Mouse (Mus musculus): Measurements from ENCODE around the gene Ephb2.

Ephb2 gene

DNA sequence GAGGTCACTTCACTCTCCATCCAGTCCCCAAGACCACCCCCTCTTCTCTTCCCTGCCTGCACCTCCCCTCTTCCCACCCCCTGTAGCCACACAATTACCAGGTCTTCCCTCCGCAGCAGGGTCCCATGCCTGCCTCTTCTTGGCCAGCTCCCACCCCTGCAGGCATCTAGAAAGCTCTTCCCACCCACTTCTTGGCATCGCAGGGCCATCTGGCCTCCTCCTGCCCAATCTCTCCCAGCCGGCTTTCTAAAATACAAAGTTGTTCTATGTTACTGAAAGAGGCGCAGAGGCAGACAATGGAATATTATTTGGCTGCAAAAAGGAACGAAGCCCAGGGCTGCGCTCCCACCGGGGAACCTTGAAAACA lies 136.7 kb downstream of the Ephb2 start:
- no peak for DNase-seq (ENCODE audit: low read depth)

DNA sequence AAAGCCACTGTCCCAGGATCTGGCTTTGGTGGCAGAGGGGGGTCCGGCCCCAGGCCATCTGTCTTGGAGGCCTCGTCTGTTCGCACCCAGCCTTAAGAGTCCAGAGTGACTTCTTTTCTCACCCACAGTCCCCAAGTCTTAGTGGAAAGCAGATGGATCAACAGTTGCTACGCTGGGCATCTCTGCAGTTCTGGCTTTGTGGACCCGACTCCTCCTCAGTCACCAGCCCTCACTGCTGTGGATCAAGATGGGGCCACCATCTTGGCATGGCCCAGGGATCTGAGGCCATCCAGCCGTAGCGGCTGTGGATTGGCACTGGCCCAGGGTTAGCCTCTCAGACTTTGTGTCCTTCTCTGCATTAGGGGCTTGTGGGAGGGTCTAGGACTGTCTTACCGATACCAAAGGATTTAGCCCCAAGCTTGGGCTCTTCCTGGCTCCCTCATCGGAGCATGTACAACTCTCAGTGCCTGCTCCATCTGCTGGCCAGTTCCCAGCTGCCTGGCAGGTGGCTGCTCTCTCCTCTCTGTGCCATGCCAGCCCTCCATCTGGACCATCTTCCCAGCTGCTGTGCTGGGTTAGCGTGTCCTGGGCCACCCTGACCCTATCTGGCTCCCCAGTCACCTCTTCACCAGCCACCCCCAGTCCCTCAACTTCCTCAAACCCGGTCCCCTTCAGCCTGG lies 137.2 kb downstream of the Ephb2 start:
- DNase-seq (ENCODE audit: low read depth): no peak

DNA sequence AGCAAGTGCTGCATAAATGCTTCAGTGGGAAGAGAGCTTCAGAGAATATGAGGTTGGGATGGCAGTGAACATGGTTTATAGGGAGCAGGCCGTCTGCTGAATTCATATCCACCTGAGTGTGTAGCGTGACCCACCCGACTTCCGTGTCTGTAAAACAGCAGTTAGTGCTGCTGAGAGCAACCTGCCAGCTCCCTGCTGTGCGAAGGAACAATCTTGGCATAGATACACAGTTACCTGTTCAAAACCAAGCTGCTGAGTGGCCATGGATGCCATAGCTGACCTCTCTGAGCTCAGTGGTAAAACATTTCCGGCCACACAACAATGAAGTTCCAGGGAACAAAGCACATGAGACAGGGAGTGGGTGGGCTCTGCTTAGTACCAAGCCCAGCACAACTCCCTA lies 138.5 kb downstream of the Ephb2 start:
- DNase-seq (ENCODE audit: low read depth): no peak

DNA sequence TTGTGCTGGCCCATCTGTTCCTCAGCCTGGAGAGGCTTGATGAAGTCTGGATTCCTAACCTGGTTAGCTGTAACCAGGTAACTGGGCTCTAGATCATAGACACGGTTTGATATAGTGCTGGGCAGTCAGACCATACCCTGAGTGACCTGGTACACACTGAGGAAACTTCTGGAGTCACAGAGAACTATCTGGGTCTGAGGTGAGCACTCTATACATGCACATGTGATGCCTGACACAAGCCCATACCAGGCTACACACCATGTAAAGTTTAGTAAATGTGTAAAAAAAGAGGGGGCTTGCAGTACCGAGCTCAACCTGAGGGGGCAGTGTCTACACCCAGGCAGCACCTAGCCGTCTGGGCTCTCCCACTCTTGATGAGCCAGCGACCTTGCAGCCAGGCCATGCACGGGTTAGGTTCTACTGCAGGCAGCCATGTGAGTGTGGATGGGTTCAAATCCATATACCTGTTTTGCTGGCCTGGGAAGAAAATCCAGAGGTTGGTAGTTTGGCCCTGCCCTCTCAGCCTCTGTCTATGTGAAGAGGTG lies 139.3 kb downstream of the Ephb2 start:
- DNase-seq (ENCODE audit: low read depth): peak; percentile 19

DNA sequence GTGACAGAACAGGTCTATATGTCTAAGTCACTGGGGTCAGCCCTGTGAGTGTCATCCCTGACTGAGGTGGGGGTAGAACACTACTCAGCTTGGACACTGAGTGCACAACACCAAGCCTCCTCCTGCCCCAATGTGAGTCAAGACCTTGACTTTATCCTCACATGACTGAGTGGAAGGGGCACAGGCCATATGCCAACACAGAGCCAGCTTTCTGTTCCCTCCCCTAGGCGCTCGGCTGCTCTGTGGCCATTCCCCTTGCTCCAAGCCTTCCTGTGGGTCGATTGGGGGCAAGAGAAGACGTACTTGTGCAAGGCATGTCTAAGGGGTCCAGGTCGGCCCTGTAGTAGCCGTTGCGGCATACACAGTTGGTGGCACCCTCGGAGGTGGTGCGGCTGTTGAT lies 140.1 kb downstream of the Ephb2 start:
- no peak for DNase-seq (ENCODE audit: low read depth)

DNA sequence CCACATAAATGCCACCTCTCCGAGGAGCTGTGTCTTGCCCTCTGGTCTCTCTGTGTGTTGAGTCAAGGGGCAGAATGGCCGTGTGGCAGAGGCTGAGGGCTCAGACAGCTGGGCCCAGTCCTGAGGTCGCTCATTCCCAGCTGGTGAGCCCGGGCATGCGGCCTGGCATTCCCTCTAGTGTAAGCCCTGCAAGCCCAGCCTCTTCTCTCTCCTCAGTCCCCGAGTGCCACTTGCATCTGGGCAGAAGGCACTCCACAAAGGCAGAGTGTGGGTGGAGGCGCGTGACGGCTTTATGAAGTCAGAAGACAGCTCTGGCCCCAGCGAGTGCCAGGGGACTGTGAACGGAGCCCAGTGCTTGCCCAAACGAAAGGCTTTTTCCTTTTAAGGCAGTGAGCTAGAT lies 145.8 kb downstream of the Ephb2 start:
- no peak for DNase-seq (ENCODE audit: low read depth)

DNA sequence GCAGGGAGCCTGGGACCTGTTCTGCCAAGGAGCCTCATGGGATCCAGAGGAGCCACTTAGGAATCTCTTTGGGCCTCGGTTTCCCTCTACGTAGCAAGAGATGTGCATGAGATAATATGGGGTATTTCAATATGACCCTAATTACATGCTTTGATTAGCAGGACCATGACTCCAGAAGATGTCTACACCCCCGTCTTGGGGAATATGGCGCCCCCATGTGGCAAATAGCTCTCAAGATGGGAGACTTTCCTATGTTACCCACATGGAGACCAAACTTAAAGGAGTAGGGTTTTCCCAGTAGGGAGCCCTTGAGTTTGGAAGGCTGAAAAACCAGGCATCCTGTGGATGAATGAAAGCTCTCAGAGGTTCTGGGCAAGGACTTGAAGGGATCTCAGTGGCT lies 147.7 kb downstream of the Ephb2 start:
- DNase-seq (ENCODE audit: low read depth): no peak

DNA sequence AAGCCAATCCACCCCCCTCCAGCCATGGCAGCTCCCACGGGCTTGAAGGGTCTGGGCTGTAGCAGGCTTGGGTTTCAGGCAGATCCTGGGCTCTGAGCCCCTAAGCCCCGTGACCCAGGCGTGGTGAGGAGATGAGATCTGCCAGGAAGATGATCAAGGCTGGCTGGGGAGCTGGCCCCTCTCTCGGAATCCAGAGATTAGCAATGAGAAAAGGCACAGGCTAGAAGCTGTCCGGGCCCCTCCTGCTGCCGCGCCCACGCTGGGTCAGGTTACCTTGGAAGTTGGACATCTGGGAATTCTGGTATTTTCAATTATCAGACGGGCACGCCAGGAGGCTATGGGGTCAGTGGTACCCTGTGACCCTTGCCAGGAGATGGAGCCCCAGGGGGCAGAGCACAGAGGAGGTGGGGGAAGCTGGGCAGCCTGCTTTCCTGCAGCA lies 150.3 kb downstream of the Ephb2 start:
- DNase-seq (ENCODE audit: low read depth): no peak

DNA sequence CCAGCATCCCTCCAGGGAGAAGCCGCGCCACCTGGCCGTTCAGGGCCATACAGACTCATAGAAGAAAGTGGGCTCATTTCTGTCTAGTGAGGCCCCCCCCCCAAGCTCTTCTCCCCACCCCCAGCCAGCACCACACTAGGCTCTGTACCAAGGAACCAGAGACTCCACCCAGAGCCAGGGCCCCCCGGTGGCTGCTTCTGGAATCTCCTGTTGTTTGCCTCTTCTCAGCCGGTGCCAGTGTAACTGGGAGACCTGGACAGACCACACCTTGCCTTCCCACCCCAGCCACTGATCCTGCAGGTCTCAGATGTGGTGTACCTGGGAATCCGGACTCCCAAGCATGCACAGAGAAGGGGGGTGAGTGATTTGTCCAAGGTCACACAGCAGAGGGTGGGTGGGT lies 151.3 kb downstream of the Ephb2 start:
- no peak for DNase-seq (ENCODE audit: low read depth)

DNA sequence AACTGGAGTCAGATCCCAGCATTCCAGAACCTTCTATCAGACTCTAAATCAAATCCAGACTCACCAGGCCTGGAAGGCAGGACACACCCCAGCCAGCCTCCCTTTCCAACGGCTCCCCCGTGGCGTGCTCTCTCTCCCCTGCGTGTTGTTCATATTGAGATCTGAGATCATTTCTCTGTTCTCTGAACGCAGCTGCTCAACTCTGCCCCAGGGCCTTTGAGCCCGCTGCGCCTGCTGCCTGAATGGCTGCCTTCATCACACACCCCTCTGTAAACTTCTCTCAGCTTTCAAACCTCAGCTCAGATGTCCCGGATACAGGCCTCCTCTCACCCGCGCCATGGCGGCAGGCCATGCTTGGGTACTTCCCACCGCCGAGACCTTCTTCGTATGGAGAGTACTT lies 155.1 kb downstream of the Ephb2 start:
- no peak for DNase-seq (ENCODE audit: low read depth)

DNA sequence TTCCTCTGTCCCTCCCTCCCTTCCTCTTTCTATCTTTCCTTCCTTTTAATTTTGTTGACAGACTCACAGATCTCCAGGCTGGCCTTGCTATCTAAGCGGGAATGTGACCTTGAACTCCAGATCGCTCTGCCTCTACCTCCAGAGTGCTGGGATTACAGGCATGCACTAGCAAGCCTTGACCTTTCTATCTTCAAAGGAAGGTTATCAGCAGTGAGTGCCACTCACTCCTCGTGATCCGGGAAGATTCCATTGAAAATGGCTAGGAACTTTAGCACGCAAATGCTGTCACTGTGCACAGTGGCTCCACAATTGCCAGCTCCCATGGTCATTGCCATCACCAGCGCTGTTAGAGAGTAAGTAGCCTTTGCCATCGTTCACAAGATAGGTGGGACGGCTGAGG lies 156.6 kb downstream of the Ephb2 start:
- DNase-seq (ENCODE audit: low read depth): no peak

DNA sequence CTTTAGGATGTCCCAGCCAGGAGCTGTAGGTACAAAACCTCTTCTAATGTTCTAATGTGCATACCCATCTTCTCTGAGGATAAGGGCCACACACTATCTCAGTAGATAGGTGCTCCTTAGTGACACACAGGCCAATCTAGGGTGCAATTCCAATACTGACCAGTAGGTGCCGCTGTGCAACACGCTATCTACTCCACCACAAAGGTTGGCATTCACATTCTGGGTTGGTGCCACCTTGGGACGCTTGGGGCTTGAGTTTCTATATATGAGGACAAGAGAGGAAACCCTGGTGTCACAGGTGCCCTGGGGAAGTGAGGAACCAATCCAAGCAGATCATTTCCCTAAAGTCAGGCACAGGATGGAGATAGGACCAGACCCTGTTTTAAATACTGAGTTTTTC lies 157.3 kb downstream of the Ephb2 start:
- peak; percentile 53 for DNase-seq (ENCODE audit: low read depth)

DNA sequence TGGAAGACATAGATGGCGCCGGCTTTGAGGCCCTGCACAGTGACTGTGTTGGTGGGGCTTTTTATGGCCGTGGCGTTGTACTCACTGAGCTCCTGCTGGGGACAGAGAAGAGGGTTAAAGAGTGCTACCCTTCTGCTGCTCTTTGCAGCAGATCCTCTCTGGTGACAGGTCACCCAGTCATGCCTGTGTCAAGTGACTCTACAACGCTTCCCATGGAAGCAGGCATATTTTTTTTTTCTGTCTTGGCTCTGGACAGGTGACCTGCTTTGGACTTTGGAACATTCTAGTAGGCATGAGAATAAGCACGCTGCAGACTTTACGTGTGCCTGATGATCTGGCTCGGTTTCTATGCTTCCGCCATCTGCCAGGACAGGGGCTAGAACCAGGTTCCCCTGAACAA lies 160.3 kb downstream of the Ephb2 start:
- no peak for DNase-seq (ENCODE audit: low read depth)

DNA sequence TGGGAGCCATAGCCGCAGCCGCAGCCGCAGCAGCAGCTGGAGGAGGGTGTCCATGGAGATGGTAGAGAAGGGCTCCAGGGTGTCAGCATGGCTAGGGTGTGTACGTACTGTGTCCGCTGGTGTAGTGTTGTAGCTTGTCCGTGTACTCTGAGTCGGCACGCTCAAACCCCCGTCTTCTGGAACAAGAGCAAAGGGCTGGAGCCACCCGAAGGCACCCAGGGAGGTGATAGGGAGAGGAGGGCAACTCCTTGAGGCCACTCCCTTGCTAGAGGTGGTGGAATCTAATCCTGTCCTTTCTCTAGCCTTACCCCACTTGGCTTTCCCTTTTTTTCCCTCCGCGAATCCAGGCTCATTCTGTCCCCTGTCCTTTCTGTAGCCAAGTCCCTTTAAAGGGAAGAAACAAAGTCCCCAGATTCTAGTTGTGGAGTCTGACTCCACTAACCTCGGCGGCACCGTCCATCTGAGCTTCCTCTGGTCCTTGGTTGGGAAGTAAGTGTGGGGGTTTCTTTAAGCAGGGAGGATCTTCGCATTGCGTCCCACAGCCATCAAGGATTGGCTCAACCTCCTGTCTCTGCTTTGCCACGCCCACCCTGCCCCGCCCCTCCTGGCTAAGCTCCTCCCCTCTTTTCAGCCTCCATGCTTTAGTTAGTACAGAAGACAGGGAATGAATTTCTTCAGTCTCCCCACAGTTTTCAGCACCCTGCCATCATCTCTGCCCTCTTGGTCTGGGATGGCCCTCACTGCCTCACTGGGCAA lies 163.3 kb downstream of the Ephb2 start:
- DNase-seq (ENCODE audit: low read depth): no peak

DNA sequence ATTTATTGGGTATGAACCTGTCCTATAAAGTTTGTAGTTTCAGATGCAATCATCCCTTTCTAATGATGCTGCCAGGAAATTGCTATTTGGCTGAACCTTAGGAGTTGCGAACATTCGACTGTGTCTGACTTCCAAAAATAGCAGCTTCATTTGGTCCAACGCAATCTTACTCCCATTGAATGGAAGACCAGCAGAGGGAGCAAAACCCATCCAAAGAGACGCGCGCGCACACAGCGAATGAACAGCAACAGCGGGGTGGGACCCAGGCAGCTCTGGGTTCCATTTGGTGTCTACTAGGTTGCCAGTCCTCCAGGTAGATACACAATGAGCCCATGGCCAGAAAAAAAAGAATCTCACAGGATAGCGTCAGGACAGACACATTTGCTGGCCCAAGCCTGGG lies 168.0 kb downstream of the Ephb2 start:
- DNase-seq (ENCODE audit: low read depth): no peak

DNA sequence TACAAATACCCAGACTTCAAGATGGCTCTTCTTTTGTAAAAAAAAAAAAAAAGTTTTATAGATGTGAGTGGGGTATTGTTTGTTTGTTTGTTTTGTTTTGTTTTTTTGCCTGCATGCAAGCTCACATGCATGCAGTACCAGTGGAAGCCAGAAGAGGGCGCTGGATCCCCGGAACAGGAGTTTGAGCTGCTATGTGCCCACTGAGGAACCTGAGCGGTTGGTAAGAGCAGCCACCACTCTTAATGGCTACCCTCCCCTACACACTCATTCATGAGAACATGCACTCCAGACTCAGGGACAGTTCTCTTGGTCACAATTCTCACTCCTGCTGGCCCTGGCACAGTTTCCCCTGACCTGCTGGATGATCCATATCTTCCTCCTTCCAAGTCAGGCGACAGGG lies 169.8 kb downstream of the Ephb2 start:
- no peak for DNase-seq (ENCODE audit: low read depth)

DNA sequence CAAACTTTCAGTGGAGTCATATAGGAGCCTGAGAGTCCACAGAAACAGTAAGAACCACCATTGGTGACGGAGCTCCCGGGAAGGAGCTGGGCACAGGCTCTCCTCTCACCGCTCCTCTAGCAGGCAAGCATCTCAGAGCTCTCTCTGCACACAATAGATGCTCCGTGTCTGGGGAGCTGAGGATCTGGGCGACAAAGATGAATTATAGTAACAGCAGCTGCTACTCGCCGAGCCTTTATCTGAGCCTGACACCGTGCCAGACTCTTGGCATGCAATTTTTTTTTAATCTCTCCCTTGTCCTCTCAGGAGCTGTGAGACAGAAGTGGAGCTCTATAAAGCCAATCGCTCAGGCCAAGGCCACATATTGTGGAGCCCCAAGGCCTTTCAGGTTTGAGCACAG lies 170.7 kb downstream of the Ephb2 start:
- DNase-seq (ENCODE audit: low read depth): no peak

DNA sequence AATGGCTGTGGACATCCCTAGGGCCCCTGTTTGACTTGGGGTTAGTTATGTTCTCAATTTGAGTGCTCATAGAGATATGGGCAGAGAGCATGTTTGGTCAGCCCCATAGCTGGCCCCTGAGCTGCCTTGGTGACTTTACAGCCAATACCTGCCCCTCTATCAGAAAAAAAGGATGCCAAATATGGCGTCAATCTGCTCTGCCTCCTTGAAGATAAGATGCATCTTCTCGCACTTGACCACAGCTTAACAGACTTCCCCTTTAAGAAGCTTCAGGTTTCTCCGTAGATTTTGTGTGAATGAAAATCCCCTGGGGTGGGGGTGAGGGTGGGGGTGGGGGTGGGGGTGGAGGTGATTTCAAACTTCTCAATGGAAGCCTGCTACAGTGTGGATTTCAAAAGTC lies 177.9 kb downstream of the Ephb2 start:
- no peak for DNase-seq (ENCODE audit: low read depth)

DNA sequence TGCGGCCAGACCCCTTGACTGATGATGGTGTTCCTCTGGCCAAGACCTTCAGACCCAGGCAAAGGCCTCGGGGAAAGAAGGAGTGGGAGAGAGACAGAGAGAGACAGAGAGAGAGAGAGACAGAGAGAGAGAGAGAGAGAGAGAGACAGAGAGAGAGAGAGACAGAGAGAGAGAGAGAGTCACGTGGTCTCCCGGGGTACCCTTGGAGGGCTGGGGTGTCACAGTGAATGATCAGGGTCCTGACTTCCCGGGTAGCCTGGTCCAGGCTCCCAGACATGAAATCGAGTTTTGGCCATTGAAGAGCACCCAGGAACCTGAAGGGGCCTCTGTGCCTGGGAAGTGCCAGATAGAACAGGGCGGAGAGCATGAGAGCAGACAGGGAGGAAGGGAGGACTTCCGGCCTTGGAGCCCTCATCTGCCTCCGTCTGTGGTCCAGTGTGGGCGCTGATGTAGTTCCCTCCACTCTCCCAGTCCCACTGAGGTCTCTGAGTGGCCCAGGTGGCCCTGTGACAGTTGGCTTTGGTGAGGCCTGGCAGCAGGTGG lies 182.0 kb downstream of the Ephb2 start:
- DNase-seq (ENCODE audit: low read depth): no peak

DNA sequence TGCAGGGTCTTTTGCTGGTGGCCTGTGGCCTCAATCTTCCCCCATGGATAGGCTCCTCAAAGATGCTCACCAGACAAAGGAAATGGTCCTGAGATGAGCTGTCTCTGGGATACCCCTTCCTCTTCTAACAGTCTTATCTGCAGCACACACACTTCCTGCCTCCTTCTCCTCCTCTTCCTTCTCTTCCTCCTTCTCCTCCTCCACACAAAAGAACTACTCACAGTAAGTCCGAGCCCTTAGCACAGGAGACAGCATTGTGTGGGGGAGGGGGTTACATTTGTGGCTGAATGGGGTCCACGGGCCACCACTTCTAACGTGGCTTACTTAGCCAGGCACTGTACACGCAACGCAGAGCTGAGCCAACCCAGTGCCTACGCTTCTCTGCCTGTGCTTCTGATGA lies 182.8 kb downstream of the Ephb2 start:
- DNase-seq (ENCODE audit: low read depth): no peak

DNA sequence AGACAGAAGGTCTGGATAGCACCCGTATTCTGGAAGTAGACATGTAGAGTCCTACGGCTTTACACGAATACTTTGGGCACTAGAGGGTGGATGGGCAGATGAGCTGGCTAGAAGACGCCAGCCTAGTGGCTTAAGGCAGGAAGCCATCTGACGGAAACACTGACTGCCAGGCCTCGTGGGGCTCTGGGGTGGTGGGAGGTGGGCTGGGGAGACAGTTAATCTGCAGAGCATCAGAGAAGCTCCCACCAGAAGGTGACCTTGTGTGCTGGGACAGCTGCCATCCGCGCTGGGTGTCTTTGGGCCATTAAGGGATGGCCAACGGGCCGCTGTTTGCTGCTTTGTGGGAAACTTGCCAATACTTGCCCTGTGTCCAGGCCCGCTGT lies 183.3 kb downstream of the Ephb2 start:
- no peak for DNase-seq (ENCODE audit: low read depth)

DNA sequence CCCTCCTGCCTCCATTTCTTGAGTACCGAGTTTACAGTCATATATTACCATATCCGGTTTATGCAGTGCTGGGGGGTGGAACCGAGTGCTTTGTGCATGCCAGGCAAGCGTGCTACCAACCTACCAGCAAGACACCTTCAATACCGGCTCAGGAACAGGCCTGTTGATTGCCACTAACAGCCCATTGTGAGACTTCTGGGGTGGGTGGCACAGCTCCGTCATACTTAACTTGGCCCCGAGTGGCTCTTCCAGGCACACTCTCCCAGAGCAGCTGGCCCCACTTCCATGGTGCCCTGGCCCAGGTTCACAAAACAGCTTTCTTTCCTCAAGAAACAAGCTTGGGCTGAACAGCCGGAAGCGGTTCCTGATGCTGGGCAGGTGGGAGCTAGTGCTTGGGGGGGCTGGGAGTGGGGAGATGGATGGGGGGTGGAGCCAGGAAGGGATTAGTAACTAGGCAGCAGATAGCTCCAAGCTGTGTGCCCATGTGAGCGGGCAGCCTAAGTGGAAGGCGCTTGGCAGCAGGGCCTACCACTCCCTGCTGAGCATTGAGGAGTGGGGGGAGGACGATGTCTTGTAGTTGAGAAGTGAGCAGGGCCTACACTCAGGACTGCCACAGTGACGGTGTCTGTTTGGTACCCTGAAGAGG lies 183.8 kb downstream of the Ephb2 start:
- no peak for DNase-seq (ENCODE audit: low read depth)

DNA sequence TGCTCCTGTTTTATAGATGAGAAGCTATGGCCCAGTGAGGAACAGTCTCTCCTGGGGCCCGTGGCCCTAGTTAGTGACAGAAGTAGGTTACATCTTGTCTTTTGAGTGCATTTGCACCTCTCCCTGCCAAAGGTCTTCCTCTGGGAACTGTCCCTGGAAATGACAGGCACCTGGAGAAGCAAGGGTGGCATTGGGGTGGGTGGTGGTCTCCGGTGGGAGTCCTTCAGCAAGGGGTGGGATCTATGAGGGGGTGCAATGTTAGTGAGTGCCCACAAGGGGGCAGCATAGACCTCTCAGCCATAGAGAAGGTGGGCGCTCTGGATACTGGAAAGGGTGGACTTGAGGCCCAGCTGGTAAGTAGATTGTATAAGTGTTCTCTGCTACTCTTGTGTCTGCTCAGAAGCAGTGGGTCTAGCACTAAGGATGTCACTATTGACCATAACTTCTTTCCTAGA lies 184.4 kb downstream of the Ephb2 start:
- no peak for DNase-seq (ENCODE audit: low read depth)

Data from c-Kit-positive CD71-positive TER-119-negative erythroid progenitor cells, embryonic 14.5 days (primary cell).